Mouse (Mus musculus) C2C12 (cell line): ENCODE data around the gene Olfr701. TPM values are rescaled to one million over a fixed set of nuclear protein-coding genes. Genes with fewer than 3 reads are reported as not detected.

Source experiments
- H3K27me3 ChIP-seq: one replicate; pipeline ENCODE4 v1.6.1; 2011; ENCODE audit not compliant: control insufficient read depth, insufficient read depth, insufficient read length
- H3K36me3 ChIP-seq: one replicate; pipeline ENCODE4 v1.6.1; 2011; ENCODE audit not compliant: control insufficient read depth, insufficient read depth
- H3K4me3 ChIP-seq: one replicate; pipeline ENCODE4 v1.5.1; 2011; ENCODE audit warnings: mild to moderate bottlenecking, control low read depth; ENCODE audit not compliant: poor library complexity, insufficient read depth, severe bottlenecking
- H3K79me2 ChIP-seq: one replicate; pipeline ENCODE4 v1.6.1; 2011; ENCODE audit not compliant: control insufficient read depth, insufficient read depth
- H3K79me3 ChIP-seq: one replicate; pipeline ENCODE4 v1.6.1; 2011; ENCODE audit warnings: low read depth, control low read depth
- H3ac ChIP-seq: one replicate; pipeline ENCODE3; 2011; ENCODE audit warnings: low read depth; ENCODE audit not compliant: control insufficient read depth, insufficient read length
- CEBPB ChIP-seq: IDR thresholded peaks from one replicate; pipeline ENCODE4 v1.6.1; 2011; ENCODE audit warnings: low read depth, mild to moderate bottlenecking, control low read depth, moderate library complexity
- CTCF ChIP-seq: IDR thresholded peaks from one replicate; pipeline ENCODE4 v1.5.1; 2011; ENCODE audit not compliant: control insufficient read depth, insufficient read depth, insufficient read length
- FOSL1 ChIP-seq: IDR thresholded peaks from one replicate; pipeline ENCODE4 v1.8.0; 2011; ENCODE audit warnings: mild to moderate bottlenecking, low read length; ENCODE audit not compliant: poor library complexity, insufficient read depth, severe bottlenecking
- MAX ChIP-seq: IDR thresholded peaks from one replicate; pipeline ENCODE4 v1.6.1; 2011; ENCODE audit warnings: mild to moderate bottlenecking, control low read depth
- MYOD1 ChIP-seq: IDR thresholded peaks from one replicate; pipeline ENCODE4 v1.6.1; 2011; ENCODE audit warnings: low read depth; ENCODE audit not compliant: control insufficient read depth, insufficient read length
- MYOG ChIP-seq: IDR thresholded peaks from one replicate; pipeline ENCODE4 v1.6.1; 2011; ENCODE audit not compliant: control insufficient read depth, insufficient read length; ENCODE audit errors: extremely low read depth
- USF1 ChIP-seq: IDR thresholded peaks from one replicate; pipeline ENCODE4 v1.6.1; 2011; ENCODE audit warnings: low read depth, mild to moderate bottlenecking, control low read depth, moderate library complexity
- long read RNA-seq, 2 experiments: library from polyadenylated mRNA; unstranded; transcript quantifications; one replicate each; pipeline ENCODE4 v2.0.0; 2019 to 2020
- polyA plus RNA-seq: library from polyadenylated mRNA; unstranded; fragments of >200 nt; fragmentation: generic; extraction: Trizol; gene quantifications from one replicate; pipeline ENCODE4 v1.2.1, GENCODE M21; 2012; ENCODE audit warnings: missing spikeins

Gene Olfr701
- polyA plus RNA-seq, result not detected
- long read RNA-seq, experiment 1, result 0 reads
- long read RNA-seq, experiment 2, result 0 reads

DNA sequence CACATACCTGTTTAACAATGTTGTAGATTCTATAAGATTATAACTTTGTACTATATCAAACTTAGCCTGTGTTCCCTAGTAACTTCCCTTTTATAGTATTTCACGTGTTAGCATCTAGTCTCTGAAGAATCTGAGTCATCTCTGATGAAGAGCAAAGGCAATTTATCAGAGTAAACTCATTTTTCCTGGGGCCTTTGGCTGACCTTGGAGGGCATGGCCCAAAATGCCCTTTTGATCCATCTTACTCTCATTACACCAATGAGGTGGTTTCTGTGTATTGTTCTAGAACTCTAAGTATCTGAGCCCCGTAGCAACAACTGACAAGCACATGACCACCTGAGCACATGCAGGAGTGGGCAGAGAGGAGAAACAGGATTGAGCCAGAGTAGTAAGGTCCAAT is at the start of gene Olfr701:
Gene Olfr701 (plus strand): TSS at position 301 of the 400 bp plus-strand sequence.
- no peaks in the 10 kb centered on the region for H3K36me3 ChIP-seq
- no peaks in the 10 kb centered on the region for H3K27me3 ChIP-seq
- TF ChIP-seq MYOG (no peak), MYOD1 (no peak), USF1 (no peak)
- H3K4me3 ChIP-seq, result no peak within 1 kb of the TSS
- no peak within 1 kb of the TSS for H3ac ChIP-seq
- H3K79me3 ChIP-seq, result no peaks in the 10 kb centered on the region
- no peaks in the 10 kb centered on the region for H3K79me2 ChIP-seq

GRCm38 (mm10) chr7:106788330-106788729 is 25.6 kb upstream of the Olfr701 start:
- Histone ChIP-seq H3K4me3 (no peak overlapping the region), H3K36me3 (no peaks in the 10 kb centered on the region), H3K79me2 (no peaks in the 10 kb centered on the region), H3ac (no peak overlapping the region), H3K27me3 (no peaks in the 10 kb centered on the region), H3K79me3 (no peaks in the 10 kb centered on the region)
- TF ChIP-seq CTCF, result no peak
- TF ChIP-seq USF1, result no peak
- no peak for TF ChIP-seq MYOD1
- TF ChIP-seq MYOG, result no peak
- no peak for TF ChIP-seq CEBPB
- no peak for TF ChIP-seq MAX
- no peak for TF ChIP-seq FOSL1

DNA sequence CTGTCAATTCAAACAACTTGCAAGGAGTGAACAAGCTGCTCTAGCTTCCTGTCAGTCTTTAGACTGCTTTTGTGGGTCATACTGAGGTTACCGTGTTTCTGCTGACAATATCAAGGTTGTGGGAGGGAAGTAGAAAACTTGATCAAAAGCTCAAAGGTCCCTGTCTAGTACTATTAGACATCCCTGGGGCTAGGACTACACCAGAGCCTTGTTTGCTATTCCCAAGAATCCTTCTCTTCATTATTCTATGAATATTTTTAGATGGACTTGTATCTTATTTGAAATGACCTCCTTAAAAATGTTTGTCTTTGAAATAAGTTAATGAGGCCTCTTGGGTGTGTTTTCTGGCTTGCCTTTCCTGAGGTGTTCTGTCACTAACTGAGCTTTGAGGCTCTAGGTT is 20.8 kb upstream of the Olfr701 start, which contains the start of gene Olfr699:
Gene Olfr699 (minus strand): TSS at position 101 of the 400 bp plus-strand sequence.
- Histone ChIP-seq H3K79me3 (no peaks in the 10 kb centered on the region), H3ac (no peak within 1 kb of the TSS), H3K27me3 (no peaks in the 10 kb centered on the region), H3K4me3 (no peak within 1 kb of the TSS), H3K79me2 (no peaks in the 10 kb centered on the region), H3K36me3 (no peaks in the 10 kb centered on the region)
- TF ChIP-seq MAX (no peak), USF1 (no peak), MYOG (no peak), CTCF (no peak), CEBPB (no peak), MYOD1 (no peak), FOSL1 (no peak)

- Histone ChIP-seq H3K36me3 (no peaks in the 10 kb centered on the region), H3K27me3 (no peaks in the 10 kb centered on the region), H3K79me2 (no peaks in the 10 kb centered on the region), H3ac (no peak within 1 kb of the TSS), H3K79me3 (no peaks in the 10 kb centered on the region), H3K4me3 (no peak within 1 kb of the TSS)
- TF ChIP-seq CTCF, result no peak
- no peak for TF ChIP-seq FOSL1
- TF ChIP-seq MYOD1, result no peak
- no peak for TF ChIP-seq MAX
- no peak for TF ChIP-seq CEBPB
- no peak for TF ChIP-seq MYOG
- no peak for TF ChIP-seq USF1
These were observed 5.2 kb upstream of the Olfr701 start, which contains the start of gene Olfr700 for GRCm38 (mm10) chr7:106808734-106809133. TSS of gene Olfr700 (minus strand) at chr7:106808834.

- Histone ChIP-seq H3K79me3 (no peaks in the 10 kb centered on the region), H3K36me3 (no peaks in the 10 kb centered on the region), H3K27me3 (no peaks in the 10 kb centered on the region), H3K79me2 (no peaks in the 10 kb centered on the region), H3ac (no peak overlapping the region), H3K4me3 (no peak overlapping the region)
- TF ChIP-seq USF1, result no peak
- no peak for TF ChIP-seq CEBPB
- no peak for TF ChIP-seq MYOD1
- TF ChIP-seq MYOG, result no peak
- no peak for TF ChIP-seq FOSL1
- TF ChIP-seq CTCF, result no peak
- no peak for TF ChIP-seq MAX
These were observed 1.8 kb downstream of the Olfr701 start for GRCm38 (mm10) chr7:106815775-106816174.

DNA sequence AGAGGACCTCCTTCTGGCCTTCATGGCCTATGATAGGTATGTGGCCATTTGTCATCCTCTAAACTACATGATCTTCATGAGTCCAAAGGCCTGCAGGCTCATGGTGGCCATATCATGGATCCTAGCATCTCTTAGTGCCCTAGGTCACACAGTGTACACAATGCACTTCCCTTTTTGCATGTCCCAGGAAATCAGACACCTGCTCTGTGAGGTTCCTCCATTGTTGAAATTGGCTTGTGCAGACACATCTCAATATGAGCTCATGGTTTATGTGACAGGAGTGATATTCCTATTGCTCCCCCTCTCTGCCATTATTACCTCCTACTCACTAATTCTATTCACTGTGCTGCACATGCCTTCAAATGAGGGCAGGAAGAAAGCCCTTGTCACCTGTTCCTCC is 4.5 kb downstream of the Olfr701 start:
- Histone ChIP-seq H3K4me3 (no peak overlapping the region), H3K27me3 (no peaks in the 10 kb centered on the region), H3K79me2 (no peaks in the 10 kb centered on the region), H3K79me3 (no peaks in the 10 kb centered on the region), H3ac (no peak overlapping the region), H3K36me3 (no peaks in the 10 kb centered on the region)
- TF ChIP-seq MYOD1, result no peak
- no peak for TF ChIP-seq MAX
- no peak for TF ChIP-seq FOSL1
- TF ChIP-seq USF1, result no peak
- TF ChIP-seq CEBPB, result no peak
- TF ChIP-seq CTCF, result no peak
- TF ChIP-seq MYOG, result no peak
